Mouse (Mus musculus) testis, adult 2 months (tissue): Measurements from ENCODE around the gene Mroh2a. TPM values are rescaled to one million over a fixed set of nuclear protein-coding genes. Genes with fewer than 3 reads are reported as not detected.

Experiments
- H3K27ac ChIP-seq: fragments of 200-500 bp; 2 replicates; pipeline ENCODE4 v1.5.1; 2012; ENCODE audit warnings: low read depth, low read length; ENCODE audit not compliant: control insufficient read depth, insufficient read depth
- H3K27me3 ChIP-seq: fragments of 200-500 bp; 2 replicates; pipeline ENCODE4 v1.6.1; 2012; ENCODE audit warnings: mild to moderate bottlenecking, low read length, moderate library complexity; ENCODE audit not compliant: control insufficient read depth, insufficient read depth
- H3K36me3 ChIP-seq: fragments of 200-500 bp; 2 replicates; pipeline ENCODE4 v1.6.1; 2012; ENCODE audit warnings: mild to moderate bottlenecking, low read length; ENCODE audit not compliant: control insufficient read depth, insufficient read depth
- H3K4me1 ChIP-seq: fragments of 200-500 bp; 2 replicates; pipeline ENCODE4 v1.6.1; 2012; ENCODE audit warnings: low read length; ENCODE audit not compliant: control insufficient read depth, insufficient read depth
- H3K4me3 ChIP-seq: fragments of 200-500 bp; 2 replicates; pipeline ENCODE4 v1.5.1; 2012; ENCODE audit warnings: low read depth, mild to moderate bottlenecking, low read length, moderate library complexity, mixed read lengths; ENCODE audit not compliant: control insufficient read depth
- CTCF ChIP-seq: fragments of 200-500 bp; IDR thresholded peaks from 2 replicates; pipeline ENCODE4 v1.5.1; 2012; ENCODE audit warnings: low read depth, mild to moderate bottlenecking, inconsistent platforms, low read length, moderate library complexity; ENCODE audit not compliant: control insufficient read depth, insufficient read depth, insufficient replicate concordance
- POLR2A ChIP-seq: fragments of 200-500 bp; IDR thresholded peaks from 2 replicates; pipeline ENCODE4 v1.6.1; 2012; ENCODE audit warnings: low read depth, mild to moderate bottlenecking, inconsistent platforms, low read length, moderate library complexity; ENCODE audit not compliant: control insufficient read depth
- polyA plus RNA-seq: library from polyadenylated mRNA; depleted of rRNA; stranded (reverse); fragments of >200 nt; gene quantifications from 2 replicates; pipeline ENCODE4 v1.2.3, GENCODE M21; 2012

Gene Mroh2a
- polyA plus RNA-seq, 1 experiment = 116 TPM

DNA sequence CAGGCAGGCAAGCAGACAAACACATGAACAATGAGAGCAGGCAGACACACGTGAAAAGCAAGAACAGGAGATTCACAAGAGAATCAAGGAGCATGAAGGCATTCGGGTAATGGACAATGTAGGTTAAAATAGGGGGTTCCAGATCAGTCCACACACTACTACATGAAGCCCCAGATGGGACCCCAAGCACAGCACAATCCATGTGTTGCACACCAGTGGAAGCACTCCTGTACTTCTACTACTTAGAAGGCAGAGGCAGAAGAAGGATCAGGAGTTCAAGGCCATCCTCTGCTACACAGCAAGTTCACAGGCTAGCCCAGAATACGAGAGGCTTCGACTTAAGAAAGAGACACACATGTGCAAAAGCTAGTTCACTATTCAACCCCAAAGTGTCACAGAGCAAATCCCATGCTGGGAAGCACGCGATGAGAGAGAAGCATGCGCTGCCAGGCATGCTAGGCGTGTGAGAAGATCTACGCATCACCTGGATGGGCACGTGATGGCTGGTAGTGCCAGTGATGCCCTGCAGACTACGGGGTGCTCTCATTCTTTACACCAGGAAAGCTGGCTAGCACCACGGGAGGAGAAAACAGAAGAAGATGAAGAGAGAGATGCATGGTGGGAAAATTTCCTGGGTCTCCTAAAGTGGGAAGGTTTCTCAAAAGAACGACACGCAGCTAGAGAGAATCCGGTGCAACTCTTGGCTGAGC is 59.5 kb downstream of the Mroh2a start:
- Histone ChIP-seq H3K36me3 (no peaks in the 10 kb centered on the region), H3K4me3 (no peak overlapping the region), H3K27ac (no peak overlapping the region), H3K27me3 (no peaks in the 10 kb centered on the region), H3K4me1 (peaks cover 4% of the 10 kb centered on the region)
- no peak for TF ChIP-seq POLR2A
- no peak for TF ChIP-seq CTCF

DNA sequence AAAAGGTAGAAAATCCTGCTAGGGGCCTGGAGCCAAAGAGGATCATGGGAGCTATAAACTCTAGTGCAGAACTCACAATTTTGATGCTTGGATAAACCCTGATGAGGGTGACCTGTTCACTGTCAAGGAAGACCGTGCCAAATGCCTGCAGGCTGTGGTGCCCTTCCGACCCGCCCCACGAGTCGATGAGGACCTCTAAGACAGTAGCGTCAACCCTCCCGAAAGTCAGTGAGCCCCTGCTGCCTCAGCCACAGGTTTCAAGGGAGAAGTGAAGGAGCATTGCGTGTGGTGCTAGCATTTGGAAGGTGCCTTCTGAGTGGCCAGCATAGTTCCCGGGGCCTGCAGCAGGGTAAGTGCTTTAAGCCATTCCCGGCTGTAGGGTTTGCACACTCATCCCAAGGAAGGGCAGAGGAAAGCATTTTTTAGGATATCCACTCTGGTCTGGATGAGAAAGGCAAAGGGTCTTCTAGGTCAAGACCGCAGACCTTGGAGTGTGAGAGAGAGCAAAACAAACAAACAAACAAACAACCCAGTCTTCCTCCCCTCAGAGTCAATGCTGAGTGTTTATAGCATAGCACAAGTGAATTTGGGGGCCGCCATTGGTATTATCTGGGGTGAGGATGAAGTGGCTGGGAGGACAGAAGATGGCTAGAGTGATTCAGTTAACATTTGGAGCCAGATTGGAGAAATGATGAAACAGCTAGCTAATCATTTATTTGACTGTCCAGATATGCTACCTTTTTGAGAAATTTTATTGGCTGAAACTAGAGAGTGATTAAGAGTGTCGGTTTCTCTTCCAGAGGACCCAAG is 60.3 kb downstream of the Mroh2a start:
- TF ChIP-seq CTCF (no peak), POLR2A (no peak)
- H3K36me3 ChIP-seq = no peaks in the 10 kb centered on the region
- no peaks in the 10 kb centered on the region for H3K27me3 ChIP-seq

DNA sequence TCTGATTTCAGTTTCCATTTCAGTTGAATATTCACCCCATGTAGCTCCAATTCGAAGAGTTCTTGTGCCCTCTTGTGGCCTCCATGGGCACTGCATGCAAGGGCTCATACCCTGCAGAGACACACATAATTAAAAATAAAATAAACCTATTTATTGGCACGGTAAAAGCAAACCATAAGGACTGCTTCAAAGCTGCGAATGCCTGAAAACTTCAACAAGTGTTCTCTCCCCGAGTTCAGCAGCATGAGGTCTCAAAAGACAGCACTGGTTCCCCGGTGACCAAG is 60.9 kb downstream of the Mroh2a start:
- Histone ChIP-seq H3K36me3 (no peaks in the 10 kb centered on the region), H3K27ac (no peak overlapping the region), H3K27me3 (no peaks in the 10 kb centered on the region), H3K4me3 (no peak overlapping the region), H3K4me1 (peaks cover 4% of the 10 kb centered on the region)
- TF ChIP-seq POLR2A = no peak
- no peak for TF ChIP-seq CTCF

More for the DNA sequence above, 60.3 kb downstream of the Mroh2a start:
- Histone ChIP-seq H3K4me3 (no peak overlapping the region), H3K4me1 (peaks cover 4% of the 10 kb centered on the region), H3K27ac (no peak overlapping the region)

DNA sequence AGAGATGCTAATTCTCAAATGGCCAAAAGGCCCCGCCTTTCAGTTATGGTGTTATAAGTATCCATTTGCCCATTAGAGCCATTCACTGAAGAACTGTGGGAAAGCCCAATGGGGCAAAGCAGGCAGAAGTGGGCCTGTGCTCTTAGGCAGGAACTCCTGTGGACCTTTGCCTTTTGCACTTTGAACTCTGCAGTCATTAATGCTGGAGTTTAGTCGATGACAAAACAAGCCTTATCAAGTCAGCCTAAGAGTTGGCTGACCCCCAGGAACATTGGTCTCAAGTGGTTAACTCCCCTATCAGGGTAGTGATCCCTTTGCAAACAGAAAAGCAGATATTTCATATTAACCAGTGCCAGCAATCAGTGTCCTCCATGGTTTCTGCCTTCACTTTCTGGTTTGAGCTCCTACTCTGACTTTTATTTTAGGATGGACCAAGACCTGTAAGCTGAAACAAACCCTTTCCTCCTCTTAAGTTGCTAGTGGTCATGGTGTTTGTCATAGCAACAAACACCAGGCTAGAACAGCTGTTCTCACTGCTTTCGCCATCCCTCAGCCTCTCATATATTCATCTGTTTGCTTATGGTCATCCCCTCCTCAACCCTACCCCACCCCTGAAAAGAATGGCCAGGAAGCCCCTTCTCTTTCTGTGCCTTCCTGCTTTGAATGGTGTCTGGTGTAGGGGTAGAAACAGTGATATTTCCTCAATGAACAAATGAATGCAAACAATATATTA is 61.4 kb downstream of the Mroh2a start:
- no peaks in the 10 kb centered on the region for H3K27me3 ChIP-seq
- peaks cover 4% of the 10 kb centered on the region for H3K4me1 ChIP-seq
- no peaks in the 10 kb centered on the region for H3K36me3 ChIP-seq
- H3K4me3 ChIP-seq = no peak overlapping the region
- no peak overlapping the region for H3K27ac ChIP-seq
- TF ChIP-seq POLR2A (no peak), CTCF (no peak)

DNA sequence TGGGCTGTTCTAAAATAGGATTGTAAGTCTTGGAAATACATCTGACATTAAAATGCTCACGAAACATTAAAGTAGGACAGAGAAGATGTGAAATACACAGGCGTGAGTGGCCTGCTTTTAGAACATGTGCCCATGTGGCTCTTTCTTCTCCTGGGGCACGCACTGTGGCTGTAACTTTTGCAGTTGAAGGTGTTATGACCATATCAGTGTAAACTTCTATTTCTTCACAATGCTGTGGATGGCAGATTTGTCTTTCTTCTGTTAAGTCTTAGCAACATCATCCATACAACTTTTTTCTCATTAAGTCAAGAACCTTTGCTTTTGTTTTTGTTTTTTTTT is 62.0 kb downstream of the Mroh2a start:
- TF ChIP-seq CTCF = no peak
- TF ChIP-seq POLR2A = no peak
- Histone ChIP-seq H3K36me3 (no peaks in the 10 kb centered on the region), H3K27me3 (no peaks in the 10 kb centered on the region), H3K27ac (no peak overlapping the region), H3K4me1 (peaks cover 4% of the 10 kb centered on the region), H3K4me3 (no peak overlapping the region)

DNA sequence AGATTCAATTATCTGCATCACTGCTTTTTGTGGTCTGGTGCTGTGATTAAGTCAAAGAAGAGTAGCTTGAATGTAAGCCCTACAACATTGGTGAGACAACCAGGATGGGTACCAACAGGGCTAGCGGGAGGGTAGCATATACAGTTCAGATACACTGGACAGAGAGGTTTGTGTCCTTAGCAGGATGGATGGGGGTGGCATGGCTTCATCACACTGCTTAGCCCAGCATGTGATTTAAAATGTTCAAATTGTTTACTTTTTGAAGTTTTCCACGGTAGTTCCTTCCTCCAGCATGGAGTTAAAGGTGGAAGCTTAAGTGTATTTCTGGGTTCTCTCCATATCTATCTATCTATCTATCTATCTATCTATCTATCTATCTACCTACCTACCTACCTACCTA is 62.4 kb downstream of the Mroh2a start:
- Histone ChIP-seq H3K27me3 (no peaks in the 10 kb centered on the region), H3K4me3 (no peak overlapping the region), H3K4me1 (peaks cover 4% of the 10 kb centered on the region), H3K36me3 (no peaks in the 10 kb centered on the region), H3K27ac (no peak overlapping the region)
- TF ChIP-seq CTCF (no peak), POLR2A (no peak)

DNA sequence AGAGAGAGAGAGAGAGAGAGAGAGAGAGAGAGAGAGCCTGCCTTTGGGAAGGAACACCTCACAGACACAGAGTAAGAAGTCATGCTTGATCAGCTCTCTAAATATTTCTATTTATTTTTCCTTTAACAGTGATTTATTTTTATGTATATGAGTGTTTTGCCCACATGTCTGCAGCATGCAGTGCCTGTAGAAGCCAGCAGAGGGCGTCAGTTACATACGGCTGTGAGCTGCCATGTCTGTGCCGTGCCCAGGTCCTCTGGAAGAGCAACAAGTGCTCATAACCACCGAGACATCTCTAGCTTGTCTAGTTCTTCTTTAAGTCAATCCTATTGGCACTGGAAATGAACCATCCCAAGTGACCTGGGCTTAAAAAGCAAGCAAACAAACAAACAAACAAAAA is 63.1 kb downstream of the Mroh2a start:
- Histone ChIP-seq H3K4me3 (no peak overlapping the region), H3K27me3 (no peaks in the 10 kb centered on the region), H3K4me1 (peaks cover 4% of the 10 kb centered on the region), H3K27ac (no peak overlapping the region), H3K36me3 (no peaks in the 10 kb centered on the region)
- TF ChIP-seq POLR2A (no peak), CTCF (no peak)
